Mouse (Mus musculus): ENCODE data around the gene Chpf. TPM values are rescaled to one million over a fixed set of nuclear protein-coding genes. Genes with fewer than 3 reads are reported as not detected.

The Chpf gene
- polyA plus RNA-seq, 1 experiment = 52.1 TPM

- Histone ChIP-seq H3K4me3 (no peak overlapping the region), H3K27me3 (ENCODE audit: control insufficient read depth, insufficient read depth, insufficient read length) (no peaks in the 10 kb centered on the region), H3ac (ENCODE audit: control insufficient read depth, insufficient read length) (no peak overlapping the region), H3K79me2 (ENCODE audit: control insufficient read depth, insufficient read depth) (no peaks in the 10 kb centered on the region), H3K4me2 (ENCODE audit: low read depth) (no peak overlapping the region), H3K36me3 (ENCODE audit: control insufficient read depth, insufficient read depth) (peaks cover 3% of the 10 kb centered on the region)
- TF ChIP-seq TCF3 (IDR thresholded peaks at IDR 0.05; ENCODE audit: insufficient read length, low read depth) = no peak
- TF ChIP-seq TCF12 (IDR thresholded peaks at IDR 0.05; ENCODE audit: insufficient read depth, poor library complexity, severe bottlenecking) = no peak
- no peak for TF ChIP-seq CEBPB (IDR thresholded peaks at IDR 0.05; ENCODE audit: insufficient read depth, poor library complexity, severe bottlenecking)
- TF ChIP-seq MYOD1 (IDR thresholded peaks at IDR 0.05; ENCODE audit: control insufficient read depth in 1 of 3, insufficient read length in 2 of 3, low read depth in 2 of 3) = no peak
- TF ChIP-seq E2F4 (IDR thresholded peaks at IDR 0.05; ENCODE audit: insufficient read depth) = no peak
- no peak for TF ChIP-seq MYOG (IDR thresholded peaks at IDR 0.05; ENCODE audit: control insufficient read depth in 1 of 3, insufficient read depth in 1 of 3, insufficient read length in 2 of 3, low read depth in 2 of 3)
- no peak for TF ChIP-seq POLR2AphosphoS2 (IDR thresholded peaks at IDR 0.05; ENCODE audit: insufficient read length, low read depth)
- no peak for TF ChIP-seq REST (IDR thresholded peaks at IDR 0.05; ENCODE audit: insufficient read depth, insufficient read length)
- no peak for TF ChIP-seq USF1 (IDR thresholded peaks at IDR 0.05; ENCODE audit: low read depth)
- TF ChIP-seq MAX (IDR thresholded peaks at IDR 0.05; ENCODE audit: low read depth) = no peak
- TF ChIP-seq POLR2A (IDR thresholded peaks at IDR 0.05; ENCODE audit: insufficient read length, low read depth) = no peak
- no peak for TF ChIP-seq SRF (IDR thresholded peaks at IDR 0.05; ENCODE audit: control insufficient read depth, insufficient read length, low read depth)
Observed at GRCm38 (mm10) chr1:75441471-75441996, 37.6 kb downstream of the Chpf start.

- no peak for TF ChIP-seq MAX (IDR thresholded peaks at IDR 0.05; ENCODE audit: low read depth)
- no peak for TF ChIP-seq REST (IDR thresholded peaks at IDR 0.05; ENCODE audit: insufficient read depth, insufficient read length)
- TF ChIP-seq TCF12 (IDR thresholded peaks at IDR 0.05; ENCODE audit: insufficient read depth, poor library complexity, severe bottlenecking) = no peak
- no peak for TF ChIP-seq POLR2A (IDR thresholded peaks at IDR 0.05; ENCODE audit: insufficient read length, low read depth)
- TF ChIP-seq E2F4 (IDR thresholded peaks at IDR 0.05; ENCODE audit: insufficient read depth) = no peak
- TF ChIP-seq MYOG (IDR thresholded peaks at IDR 0.05; ENCODE audit: control insufficient read depth in 1 of 3, insufficient read depth in 1 of 3, insufficient read length in 2 of 3, low read depth in 2 of 3) = no peak
- TF ChIP-seq SRF (IDR thresholded peaks at IDR 0.05; ENCODE audit: control insufficient read depth, insufficient read length, low read depth) = no peak
- no peak for TF ChIP-seq POLR2AphosphoS2 (IDR thresholded peaks at IDR 0.05; ENCODE audit: insufficient read length, low read depth)
- no peak for TF ChIP-seq USF1 (IDR thresholded peaks at IDR 0.05; ENCODE audit: low read depth)
- no peak for TF ChIP-seq TCF3 (IDR thresholded peaks at IDR 0.05; ENCODE audit: insufficient read length, low read depth)
- no peak for TF ChIP-seq MYOD1 (IDR thresholded peaks at IDR 0.05; ENCODE audit: control insufficient read depth in 1 of 3, insufficient read length in 2 of 3, low read depth in 2 of 3)
- no peak for TF ChIP-seq CEBPB (IDR thresholded peaks at IDR 0.05; ENCODE audit: insufficient read depth, poor library complexity, severe bottlenecking)
- Histone ChIP-seq H3K36me3 (ENCODE audit: control insufficient read depth, insufficient read depth) (peaks cover 3% of the 10 kb centered on the region), H3ac (ENCODE audit: control insufficient read depth, insufficient read length) (no peak overlapping the region), H3K27me3 (ENCODE audit: control insufficient read depth, insufficient read depth, insufficient read length) (no peaks in the 10 kb centered on the region), H3K4me2 (ENCODE audit: low read depth) (no peak overlapping the region), H3K79me2 (ENCODE audit: control insufficient read depth, insufficient read depth) (no peaks in the 10 kb centered on the region), H3K4me3 (no peak overlapping the region)
Observed at GRCm38 (mm10) chr1:75440661-75441060, 38.4 kb downstream of the Chpf start.

- Histone ChIP-seq H3K27me3 (ENCODE audit: control insufficient read depth, insufficient read depth, insufficient read length) (no peaks in the 10 kb centered on the region), H3K4me2 (ENCODE audit: low read depth) (no peak overlapping the region), H3K79me2 (ENCODE audit: control insufficient read depth, insufficient read depth) (no peaks in the 10 kb centered on the region), H3K36me3 (ENCODE audit: control insufficient read depth, insufficient read depth) (peaks cover 3% of the 10 kb centered on the region), H3ac (ENCODE audit: control insufficient read depth, insufficient read length) (no peak overlapping the region), H3K4me3 (no peak overlapping the region)
- TF ChIP-seq MYOG (IDR thresholded peaks at IDR 0.05; ENCODE audit: control insufficient read depth in 1 of 3, insufficient read depth in 1 of 3, insufficient read length in 2 of 3, low read depth in 2 of 3) = no peak
- TF ChIP-seq TCF12 (IDR thresholded peaks at IDR 0.05; ENCODE audit: insufficient read depth, poor library complexity, severe bottlenecking) = no peak
- no peak for TF ChIP-seq MAX (IDR thresholded peaks at IDR 0.05; ENCODE audit: low read depth)
- no peak for TF ChIP-seq CEBPB (IDR thresholded peaks at IDR 0.05; ENCODE audit: insufficient read depth, poor library complexity, severe bottlenecking)
- no peak for TF ChIP-seq USF1 (IDR thresholded peaks at IDR 0.05; ENCODE audit: low read depth)
- no peak for TF ChIP-seq TCF3 (IDR thresholded peaks at IDR 0.05; ENCODE audit: insufficient read length, low read depth)
- no peak for TF ChIP-seq POLR2A (IDR thresholded peaks at IDR 0.05; ENCODE audit: insufficient read length, low read depth)
- TF ChIP-seq SRF (IDR thresholded peaks at IDR 0.05; ENCODE audit: control insufficient read depth, insufficient read length, low read depth) = no peak
- no peak for TF ChIP-seq E2F4 (IDR thresholded peaks at IDR 0.05; ENCODE audit: insufficient read depth)
- TF ChIP-seq MYOD1 (IDR thresholded peaks at IDR 0.05; ENCODE audit: control insufficient read depth in 1 of 3, insufficient read length in 2 of 3, low read depth in 2 of 3) = no peak
Observed at GRCm38 (mm10) chr1:75438782-75439181, 40.3 kb downstream of the Chpf start.

GRCm38 (mm10) chr1:75435475-75436328 is 43.4 kb downstream of the Chpf start, which contains the start of gene Gmppa:
Gene Gmppa, plus strand, starts transcription at chr1:75435930.
- Histone ChIP-seq H3K27me3 (ENCODE audit: control insufficient read depth, insufficient read depth, insufficient read length) (no peaks in the 10 kb centered on the region), H3ac (ENCODE audit: control insufficient read depth, insufficient read length) (peak within 1 kb of the TSS; percentile 6), H3K4me2 (ENCODE audit: low read depth) (peak within 1 kb of the TSS; percentile 93), H3K4me3 (peak within 1 kb of the TSS; percentile 55), H3K36me3 (ENCODE audit: control insufficient read depth, insufficient read depth) (peaks cover 3% of the 10 kb centered on the region), H3K79me2 (ENCODE audit: control insufficient read depth, insufficient read depth) (no peaks in the 10 kb centered on the region)
- peak; percentile 92 for TF ChIP-seq POLR2A (IDR thresholded peaks at IDR 0.05; ENCODE audit: insufficient read length, low read depth)
- TF ChIP-seq TCF12 (IDR thresholded peaks at IDR 0.05; ENCODE audit: insufficient read depth, poor library complexity, severe bottlenecking) = no peak
- TF ChIP-seq CEBPB (IDR thresholded peaks at IDR 0.05; ENCODE audit: insufficient read depth, poor library complexity, severe bottlenecking) = no peak
- TF ChIP-seq MAX (IDR thresholded peaks at IDR 0.05; ENCODE audit: low read depth) = no peak
- no peak for TF ChIP-seq REST (IDR thresholded peaks at IDR 0.05; ENCODE audit: insufficient read depth, insufficient read length)
- peak; percentile 97 for TF ChIP-seq POLR2AphosphoS2 (IDR thresholded peaks at IDR 0.05; ENCODE audit: insufficient read length, low read depth)
- no peak for TF ChIP-seq USF1 (IDR thresholded peaks at IDR 0.05; ENCODE audit: low read depth)
- TF ChIP-seq MYOG (IDR thresholded peaks at IDR 0.05; ENCODE audit: control insufficient read depth in 1 of 3, insufficient read depth in 1 of 3, insufficient read length in 2 of 3, low read depth in 2 of 3) = no peak
- TF ChIP-seq TCF3 (IDR thresholded peaks at IDR 0.05; ENCODE audit: insufficient read length, low read depth) = no peak
- TF ChIP-seq MYOD1 (IDR thresholded peaks at IDR 0.05; ENCODE audit: control insufficient read depth in 1 of 3, insufficient read length in 2 of 3, low read depth in 2 of 3) = no peak
- TF ChIP-seq E2F4 (IDR thresholded peaks at IDR 0.05; ENCODE audit: insufficient read depth) = no peak
- TF ChIP-seq SRF (IDR thresholded peaks at IDR 0.05; ENCODE audit: control insufficient read depth, insufficient read length, low read depth) = no peak
